Mouse (Mus musculus) forebrain, embryonic 13.5 days (tissue): ENCODE data around the gene Fshb. TPM values are rescaled to one million over a fixed set of nuclear protein-coding genes. Genes with fewer than 3 reads are reported as not detected.

ENCODE experiments used
- ATAC-seq: fragments of 200-750 bp; cut with Nextera tagmentation; 2 replicates; pipeline ENCODE4 v1.8.0; 2017
- H3K27ac ChIP-seq: fragments of 300-500 bp; sonication (generic); 2 replicates; pipeline ENCODE4 v1.5.1; 2015; ENCODE audit warnings: inconsistent platforms, mild to moderate bottlenecking, moderate library complexity
- H3K27me3 ChIP-seq: fragments of 300-500 bp; sonication (generic); 2 replicates; pipeline ENCODE4 v1.6.1; 2015; ENCODE audit warnings: mild to moderate bottlenecking, inconsistent platforms
- H3K36me3 ChIP-seq: fragments of 300-500 bp; sonication (generic); 2 replicates; pipeline ENCODE4 v1.6.1; 2015; ENCODE audit warnings: mild to moderate bottlenecking, inconsistent platforms; ENCODE audit not compliant: poor library complexity, severe bottlenecking
- H3K4me1 ChIP-seq: fragments of 300-500 bp; sonication (generic); 2 replicates; pipeline ENCODE4 v1.6.1; 2015; ENCODE audit warnings: inconsistent platforms
- H3K4me2 ChIP-seq: fragments of 300-500 bp; sonication (generic); 2 replicates; pipeline ENCODE4 v1.6.1; 2015; ENCODE audit warnings: inconsistent platforms, mild to moderate bottlenecking, moderate library complexity
- H3K4me3 ChIP-seq: fragments of 300-500 bp; sonication (generic); 2 replicates; pipeline ENCODE4 v1.5.1; 2015; ENCODE audit warnings: mild to moderate bottlenecking, inconsistent platforms
- H3K9ac ChIP-seq: fragments of 300-500 bp; sonication (generic); 2 replicates; pipeline ENCODE4 v1.6.1; 2015; ENCODE audit warnings: mild to moderate bottlenecking, inconsistent platforms
- H3K9me3 ChIP-seq: fragments of 300-500 bp; sonication (generic); replicated peaks from 2 replicates; pipeline ENCODE4 v1.6.1; 2016; ENCODE audit warnings: inconsistent platforms
- WGBS: fragments of 180-500 bp; shearing (Covaris S2); methylation state at CpG from one replicate; pipeline ENCODE4 v1.1.7; 2015; 5-methylcytosine and 5-hydroxymethylcytosine counted together
- polyA plus RNA-seq: library from polyadenylated mRNA; unstranded; fragments of >200 nt; fragmentation: Nextera tagmentation; extraction: Ambion mirVana; gene quantifications from 2 replicates; pipeline ENCODE4 v1.2.1, GENCODE M21; 2015

The Fshb gene
- polyA plus RNA-seq = not detected in 2 replicates

DNA sequence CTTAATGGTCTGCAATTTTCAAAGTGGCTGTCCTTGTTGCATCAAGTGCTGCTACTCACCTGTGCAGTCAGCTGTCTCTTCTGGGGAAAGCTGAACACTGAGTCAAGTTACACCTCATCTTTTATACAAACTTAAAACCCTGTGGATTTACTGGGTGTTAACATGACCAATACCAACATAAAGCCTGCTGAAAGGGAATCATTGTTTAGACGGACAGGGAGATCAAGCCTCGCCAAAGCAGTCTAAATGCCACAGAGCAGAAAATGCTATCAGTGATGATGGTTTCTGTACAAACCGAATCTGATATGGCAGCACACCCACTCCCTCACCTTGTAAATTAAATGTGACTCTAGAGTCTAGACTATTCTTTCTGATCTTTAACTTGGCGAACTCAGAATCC, at the start of gene Fshb:
Fshb (minus strand) TSS at position 101 of the 400 bp plus-strand sequence.
- no peak within 1 kb of the TSS for H3K27ac ChIP-seq
- no peak within 1 kb of the TSS for H3K9ac ChIP-seq
- H3K36me3 ChIP-seq = no peaks in the 10 kb centered on the region
- no peaks in the 10 kb centered on the region for H3K27me3 ChIP-seq
- 88% methylated on average over 4 of the region's 4 CpGs for WGBS
- no peaks in the 10 kb centered on the region for H3K4me1 ChIP-seq
- no peak within 1 kb of the TSS for H3K4me2 ChIP-seq
- no peak for ATAC-seq
- no peak within 1 kb of the TSS for H3K4me3 ChIP-seq
- H3K9me3 ChIP-seq = no peaks in the 10 kb centered on the region

DNA sequence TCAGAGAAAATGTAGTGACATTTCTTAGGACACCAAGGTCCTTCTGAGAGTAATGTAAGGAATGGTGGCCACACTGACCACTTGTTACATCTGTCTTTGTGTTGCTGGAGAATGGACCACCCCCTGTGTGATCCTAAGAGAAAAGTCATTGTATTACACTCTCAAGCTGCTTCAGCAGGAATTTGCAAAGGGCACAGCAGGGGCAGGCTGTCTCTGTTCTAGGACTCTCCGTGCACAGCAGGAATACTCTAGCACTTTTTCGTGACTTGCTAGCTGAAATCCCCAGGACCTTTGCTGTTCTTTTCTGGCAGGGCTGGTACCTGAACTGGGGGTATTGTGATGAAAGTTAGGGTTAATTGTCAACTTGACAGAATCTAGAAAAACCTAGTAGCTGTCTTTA, 24.8 kb upstream of the Fshb start:
- 11% methylated on average over 2 of the region's 2 CpGs for WGBS
- no peak for ATAC-seq
- H3K4me2 ChIP-seq = no peak overlapping the region
- H3K9me3 ChIP-seq = no peaks in the 10 kb centered on the region
- no peaks in the 10 kb centered on the region for H3K4me1 ChIP-seq
- no peaks in the 10 kb centered on the region for H3K27me3 ChIP-seq
- no peaks in the 10 kb centered on the region for H3K36me3 ChIP-seq
- no peak overlapping the region for H3K4me3 ChIP-seq
- no peak overlapping the region for H3K27ac ChIP-seq
- H3K9ac ChIP-seq = no peak overlapping the region

DNA sequence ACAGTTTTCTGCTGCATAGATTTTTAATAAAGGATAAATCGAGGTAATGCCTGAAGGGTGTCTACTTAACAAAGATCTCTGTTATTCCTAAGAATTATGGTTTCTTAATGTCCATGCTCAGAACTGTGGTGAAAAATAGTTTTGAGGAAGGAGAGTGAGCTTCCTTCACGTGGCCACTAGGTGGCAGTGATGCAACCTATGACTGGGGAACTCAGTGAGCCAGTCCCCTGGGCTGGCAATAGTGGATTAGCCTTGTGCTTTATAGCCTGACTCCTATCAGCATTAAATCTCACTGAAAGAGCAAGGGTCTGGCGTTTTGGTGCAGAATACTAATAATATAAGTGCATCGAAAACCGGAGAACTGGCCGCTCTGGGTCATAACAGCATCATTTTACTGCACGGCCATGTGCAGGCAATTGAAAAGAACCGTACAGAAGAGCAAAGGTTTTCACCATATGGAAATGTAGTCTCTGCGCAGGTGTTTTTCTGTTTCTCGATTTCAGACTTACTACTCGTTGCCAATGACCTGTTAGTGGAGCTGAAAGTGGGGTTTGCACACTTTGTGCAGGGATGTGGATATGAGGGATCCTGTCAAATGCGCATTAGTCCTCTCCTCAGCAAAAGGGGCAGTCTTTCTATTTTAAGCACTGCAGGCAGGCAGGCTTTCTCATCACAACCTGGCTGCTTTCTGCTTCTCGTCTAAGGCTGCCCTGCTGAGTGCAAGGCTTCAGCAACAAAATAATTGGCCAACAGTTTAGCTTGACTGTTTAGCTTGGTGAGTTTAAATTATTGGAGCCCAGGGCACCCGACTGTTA, 23.8 kb upstream of the Fshb start:
- peak; percentile 76 for ATAC-seq
- H3K9me3 ChIP-seq = no peaks in the 10 kb centered on the region
- no peaks in the 10 kb centered on the region for H3K36me3 ChIP-seq
- no peaks in the 10 kb centered on the region for H3K27me3 ChIP-seq
- H3K27ac ChIP-seq = no peak overlapping the region
- H3K4me1 ChIP-seq = no peaks in the 10 kb centered on the region
- H3K4me3 ChIP-seq = no peak overlapping the region
- WGBS = 53% methylated on average over 14 of the region's 14 CpGs
- no peak overlapping the region for H3K4me2 ChIP-seq
- no peak overlapping the region for H3K9ac ChIP-seq

GRCm38 (mm10) chr2:107063260-107063659, 3.8 kb upstream of the Fshb start:
- Histone ChIP-seq H3K4me3 (no peak overlapping the region), H3K27me3 (no peaks in the 10 kb centered on the region), H3K9me3 (no peaks in the 10 kb centered on the region), H3K4me1 (no peaks in the 10 kb centered on the region), H3K4me2 (no peak overlapping the region), H3K9ac (no peak overlapping the region), H3K27ac (no peak overlapping the region), H3K36me3 (no peaks in the 10 kb centered on the region)
- ATAC-seq = no peak
- WGBS = 38% methylated on average over 2 of the region's 2 CpGs

GRCm38 (mm10) chr2:107045955-107046354, 13.5 kb downstream of the Fshb start:
- Histone ChIP-seq H3K27ac (no peak overlapping the region), H3K4me3 (no peak overlapping the region), H3K9ac (no peak overlapping the region), H3K4me1 (no peaks in the 10 kb centered on the region), H3K27me3 (no peaks in the 10 kb centered on the region), H3K4me2 (no peak overlapping the region), H3K9me3 (no peaks in the 10 kb centered on the region), H3K36me3 (no peaks in the 10 kb centered on the region)
- peak; percentile 19; the same call in 1 of the 2 replicates for ATAC-seq

DNA sequence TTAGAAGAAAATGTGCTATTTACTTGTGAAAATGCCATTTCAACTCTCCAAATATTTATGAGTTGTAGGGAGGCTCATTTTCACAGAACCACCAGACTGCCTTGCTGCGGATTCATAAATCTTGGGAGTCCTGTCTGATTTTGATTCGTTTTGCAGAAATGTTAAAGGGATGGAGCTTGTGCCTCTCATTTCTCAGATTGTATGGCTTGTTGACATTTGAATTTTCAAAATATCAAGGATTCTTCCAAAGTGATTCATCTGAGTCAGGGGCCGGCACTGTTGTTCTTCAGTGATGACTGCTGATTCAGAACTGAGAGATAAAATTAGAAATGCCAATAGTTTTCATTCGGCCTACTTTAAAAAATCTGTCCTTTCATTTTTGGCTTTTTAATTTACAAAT, 18.6 kb downstream of the Fshb start:
- no peak overlapping the region for H3K4me2 ChIP-seq
- no peaks in the 10 kb centered on the region for H3K9me3 ChIP-seq
- H3K4me1 ChIP-seq = no peaks in the 10 kb centered on the region
- no peak overlapping the region for H3K9ac ChIP-seq
- H3K4me3 ChIP-seq = no peak overlapping the region
- no peaks in the 10 kb centered on the region for H3K27me3 ChIP-seq
- H3K36me3 ChIP-seq = no peaks in the 10 kb centered on the region
- no peak overlapping the region for H3K27ac ChIP-seq
- ATAC-seq = no peak
- WGBS = 85% methylated on average over 4 of the region's 4 CpGs

GRCm38 (mm10) chr2:107035980-107036379, 23.5 kb downstream of the Fshb start:
- no peak overlapping the region for H3K4me3 ChIP-seq
- no peaks in the 10 kb centered on the region for H3K27me3 ChIP-seq
- ATAC-seq = no peak
- no peak overlapping the region for H3K9ac ChIP-seq
- no peak overlapping the region for H3K4me2 ChIP-seq
- no peaks in the 10 kb centered on the region for H3K36me3 ChIP-seq
- 93% methylated on average over 2 of the region's 2 CpGs for WGBS
- no peaks in the 10 kb centered on the region for H3K4me1 ChIP-seq
- H3K9me3 ChIP-seq = no peaks in the 10 kb centered on the region
- H3K27ac ChIP-seq = no peak overlapping the region

- H3K4me1 ChIP-seq = no peaks in the 10 kb centered on the region
- H3K27me3 ChIP-seq = no peaks in the 10 kb centered on the region
- no peak overlapping the region for H3K4me2 ChIP-seq
- WGBS = 84% methylated on average over 4 of the region's 4 CpGs
- no peaks in the 10 kb centered on the region for H3K9me3 ChIP-seq
- H3K36me3 ChIP-seq = no peaks in the 10 kb centered on the region
- no peak overlapping the region for H3K9ac ChIP-seq
- no peak overlapping the region for H3K4me3 ChIP-seq
- no peak overlapping the region for H3K27ac ChIP-seq
- ATAC-seq = no peak
Measured at GRCm38 (mm10) chr2:107024694-107025093, 34.8 kb downstream of the Fshb start.

GRCm38 (mm10) chr2:107022713-107023112, 36.7 kb downstream of the Fshb start:
- Histone ChIP-seq H3K4me3 (no peak overlapping the region), H3K27ac (no peak overlapping the region), H3K9ac (no peak overlapping the region), H3K4me2 (no peak overlapping the region), H3K9me3 (no peaks in the 10 kb centered on the region), H3K27me3 (no peaks in the 10 kb centered on the region), H3K4me1 (no peaks in the 10 kb centered on the region), H3K36me3 (no peaks in the 10 kb centered on the region)
- WGBS = 93% methylated on average over 5 of the region's 5 CpGs
- no peak for ATAC-seq

DNA sequence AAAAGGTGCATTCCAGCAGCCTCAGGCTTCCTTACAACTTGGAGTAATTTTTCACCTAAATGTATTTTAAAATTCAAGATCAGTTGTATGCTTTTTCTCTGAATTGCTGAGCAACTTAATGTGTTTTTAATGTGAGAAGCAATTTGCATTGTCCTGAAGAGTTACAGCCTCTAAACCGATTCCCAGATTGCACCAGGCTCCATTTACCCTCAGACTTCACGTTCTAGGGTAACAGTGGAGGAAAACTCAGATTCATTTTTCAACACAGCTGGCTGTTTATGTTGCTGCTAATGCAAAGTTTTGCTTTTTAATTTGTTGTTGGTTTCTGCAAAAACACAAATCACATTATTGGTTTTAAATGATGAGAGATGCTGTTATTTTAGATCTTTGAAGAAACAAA, 40.1 kb downstream of the Fshb start:
- no peak overlapping the region for H3K4me3 ChIP-seq
- H3K9ac ChIP-seq = no peak overlapping the region
- WGBS = 74% methylated on average over 2 of the region's 2 CpGs
- H3K36me3 ChIP-seq = no peaks in the 10 kb centered on the region
- no peak overlapping the region for H3K4me2 ChIP-seq
- H3K27me3 ChIP-seq = no peaks in the 10 kb centered on the region
- H3K4me1 ChIP-seq = no peaks in the 10 kb centered on the region
- no peak overlapping the region for H3K27ac ChIP-seq
- ATAC-seq = no peak
- H3K9me3 ChIP-seq = no peaks in the 10 kb centered on the region

GRCm38 (mm10) chr2:107013161-107013560, 46.3 kb downstream of the Fshb start:
- ATAC-seq = no peak
- Histone ChIP-seq H3K4me2 (no peak overlapping the region), H3K27ac (no peak overlapping the region), H3K4me1 (no peaks in the 10 kb centered on the region), H3K4me3 (no peak overlapping the region), H3K9me3 (no peaks in the 10 kb centered on the region), H3K27me3 (no peaks in the 10 kb centered on the region), H3K9ac (no peak overlapping the region), H3K36me3 (no peaks in the 10 kb centered on the region)
- 88% methylated on average over 4 of the region's 4 CpGs for WGBS

- no peak for ATAC-seq
- no peak overlapping the region for H3K27ac ChIP-seq
- WGBS = 95% methylated on average over 4 of the region's 4 CpGs
Measured at GRCm38 (mm10) chr2:107012318-107012717, 47.1 kb downstream of the Fshb start.

DNA sequence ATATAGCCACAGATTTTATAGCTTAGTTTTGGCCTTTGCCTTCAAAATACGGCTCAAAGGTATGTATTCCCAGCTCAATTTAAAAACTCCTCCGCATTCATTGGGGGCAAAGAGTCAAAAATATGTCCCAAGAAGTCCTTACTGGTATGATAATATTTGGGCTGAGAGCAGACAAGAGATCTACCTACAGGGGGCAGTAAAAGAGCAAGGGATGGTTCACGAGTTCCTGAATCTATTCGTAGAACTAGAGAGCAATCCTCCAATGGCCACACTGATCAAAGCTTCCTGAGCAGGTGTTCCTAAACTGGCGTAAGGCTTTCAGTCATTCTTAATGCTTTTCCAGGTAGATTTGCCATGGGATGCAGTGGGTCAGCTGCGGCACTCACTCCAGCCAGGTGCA, 49.3 kb downstream of the Fshb start:
- Histone ChIP-seq H3K9ac (no peak overlapping the region), H3K9me3 (no peaks in the 10 kb centered on the region), H3K27ac (no peak overlapping the region), H3K4me1 (no peaks in the 10 kb centered on the region), H3K4me3 (no peak overlapping the region), H3K27me3 (no peaks in the 10 kb centered on the region), H3K36me3 (no peaks in the 10 kb centered on the region), H3K4me2 (no peak overlapping the region)
- 82% methylated on average over 6 of the region's 6 CpGs for WGBS
- no peak for ATAC-seq

More at GRCm38 (mm10) chr2:107012318-107012717, 47.1 kb downstream of the Fshb start:
- H3K4me2 ChIP-seq = no peak overlapping the region
- H3K4me3 ChIP-seq = no peak overlapping the region
- H3K36me3 ChIP-seq = no peaks in the 10 kb centered on the region
- H3K27me3 ChIP-seq = no peaks in the 10 kb centered on the region
- H3K9ac ChIP-seq = no peak overlapping the region
- H3K9me3 ChIP-seq = no peaks in the 10 kb centered on the region
- H3K4me1 ChIP-seq = no peaks in the 10 kb centered on the region
